Mouse (Mus musculus) neutrophil, adult 59 days (primary cell): ENCODE data around the gene Stxbp6. TPM values are rescaled to one million over a fixed set of nuclear protein-coding genes. Genes with fewer than 3 reads are reported as not detected.

Experiments
- total RNA-seq, 2 experiments: library from RNA; stranded (reverse); gene quantifications; 1 replicate in 1 of 2; 2 replicates in 1 of 2; pipeline ENCODE4 v1.2.4; 2023

Stxbp6 gene
- 10 to 100 TPM in 1 of 2 experiments, 1 to 10 TPM in 1; 9.6 to 21.0 TPM for total RNA-seq

DNA sequence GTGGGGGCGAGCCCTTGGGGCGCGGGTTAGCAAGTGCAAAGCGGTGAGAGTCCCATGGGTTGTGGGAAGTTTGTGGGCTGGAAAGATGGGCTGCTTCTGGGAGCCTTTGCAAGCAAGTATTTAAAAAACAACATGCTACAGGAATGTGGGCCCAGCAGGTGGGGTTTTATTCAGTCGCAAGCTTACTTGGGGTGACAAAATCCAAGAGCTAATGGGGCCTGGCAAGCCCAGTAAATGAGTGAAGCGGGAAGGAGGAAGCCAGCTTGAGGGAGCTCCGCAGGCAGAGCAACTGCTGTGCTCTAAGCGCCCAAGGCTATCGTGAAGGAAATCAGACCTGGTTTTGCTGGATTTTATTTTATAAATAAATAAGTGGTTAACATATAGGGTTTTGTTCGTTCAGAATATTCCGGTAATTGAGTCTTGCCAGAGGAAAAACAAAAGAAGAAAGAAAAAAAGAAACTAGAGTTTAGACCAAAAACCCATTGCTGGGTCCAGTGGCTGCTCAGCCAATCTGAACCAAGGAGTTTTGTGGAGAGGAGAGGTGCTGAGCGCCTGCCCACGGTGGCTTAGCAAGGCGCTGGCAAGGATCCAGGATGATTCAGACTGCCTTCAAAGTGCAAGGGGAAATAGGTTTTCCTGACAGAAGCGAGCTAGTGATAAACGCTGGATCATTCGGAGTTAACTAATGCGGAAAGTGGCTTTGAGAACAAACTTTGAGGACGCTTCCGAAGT lies at the start of gene Stxbp6:
TSS of gene Stxbp6 (minus strand) at position 99 of the 732 bp plus-strand sequence.

